Mouse (Mus musculus) lung, postnatal 0 days (tissue): ENCODE measurements at regions not wholly inside any gene's neighbourhood (a gene's known extent, or its start where the extent isn't known, plus 50 kb on each side); places are given as distances from the start of the nearest gene placed in this dataset.

Experiments
- ATAC-seq: fragments of 200-750 bp; cut with Nextera tagmentation; 2 replicates; pipeline ENCODE4 v1.8.0; 2017; ENCODE audit warnings: moderate library complexity
- DNase-seq: peaks from one replicate; pipeline ENCODE4 v3.0.0-alpha.2; 2016; ENCODE audit warnings: low spot score
- H3K27ac ChIP-seq: fragments of 300-500 bp; sonication (generic); 2 replicates; pipeline ENCODE4 v1.5.1; 2014; ENCODE audit warnings: antibody characterized with exemption, mild to moderate bottlenecking, low read length, mixed read lengths
- H3K27me3 ChIP-seq: fragments of 300-500 bp; sonication (generic); replicated peaks from 2 replicates; pipeline ENCODE4 v1.6.1; 2014; ENCODE audit warnings: low read length, mixed read lengths; ENCODE audit not compliant: insufficient read depth
- H3K36me3 ChIP-seq: fragments of 300-500 bp; sonication (generic); 2 replicates; pipeline ENCODE4 v1.6.1; 2014; ENCODE audit warnings: low read length, mixed read lengths; ENCODE audit not compliant: insufficient read depth
- H3K4me1 ChIP-seq: fragments of 300-500 bp; sonication (generic); 2 replicates; pipeline ENCODE4 v1.6.1; 2014; ENCODE audit warnings: antibody characterized with exemption, low read depth, low read length, mixed read lengths; ENCODE audit not compliant: insufficient read depth
- H3K4me2 ChIP-seq: fragments of 300-500 bp; sonication (generic); replicated peaks from 2 replicates; pipeline ENCODE4 v1.6.1; 2014; ENCODE audit warnings: low read depth, mild to moderate bottlenecking, low read length, moderate library complexity, mixed read lengths
- H3K4me3 ChIP-seq: fragments of 300-500 bp; sonication (generic); 2 replicates; pipeline ENCODE4 v1.5.1; 2014; ENCODE audit warnings: low read depth, low read length
- H3K9ac ChIP-seq: fragments of 300-500 bp; sonication (generic); replicated peaks from 2 replicates; pipeline ENCODE4 v1.6.1; 2014; ENCODE audit warnings: low read depth, mild to moderate bottlenecking
- H3K9me3 ChIP-seq: fragments of 300-500 bp; sonication (generic); 2 replicates; pipeline ENCODE4 v1.6.1; 2016; ENCODE audit warnings: low read length, mixed read lengths
- CTCF ChIP-seq: IDR thresholded peaks from 2 replicates; pipeline ENCODE4 v1.5.1; 2016; ENCODE audit warnings: antibody characterized with exemption, mild to moderate bottlenecking
- EP300 ChIP-seq: IDR thresholded peaks from 2 replicates; pipeline ENCODE4 v1.6.1; 2016; ENCODE audit warnings: antibody characterized with exemption, mild to moderate bottlenecking, control low read depth
- WGBS: fragments of 180-500 bp; shearing (Covaris S2); extraction: QIAGEN DNeasy Blood & Tissue Kit; methylation state at CpG from one replicate; pipeline ENCODE4 v1.1.7; 2014; 5-methylcytosine and 5-hydroxymethylcytosine counted together

DNA sequence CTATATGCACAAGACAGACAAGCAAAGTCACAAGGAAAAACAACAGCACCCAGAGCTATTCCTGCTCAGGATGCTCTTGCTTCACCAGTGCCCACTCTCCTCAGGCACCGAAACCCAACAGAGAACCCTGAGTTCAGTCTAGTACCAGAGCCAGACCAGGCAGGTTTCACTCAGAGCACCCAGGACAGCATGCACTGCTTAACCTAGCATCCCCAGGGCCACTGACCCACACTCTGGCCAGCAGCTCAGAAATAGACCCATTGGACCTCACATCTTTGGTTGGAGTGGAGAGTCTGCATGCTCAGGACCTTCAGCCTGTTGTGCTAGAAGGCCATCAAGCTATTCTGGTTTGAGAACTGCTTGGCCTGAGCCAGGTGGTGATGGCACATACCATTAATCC lies 157.0 kb downstream of the Chst1 start:
- no peaks in the 10 kb centered on the region for H3K9me3 ChIP-seq
- H3K27me3 ChIP-seq = no peaks in the 10 kb centered on the region
- 94% methylated on average over 1 of the region's 1 CpGs for WGBS
- DNase-seq (no peak), ATAC-seq (no peak)
- TF ChIP-seq CTCF (no peak), EP300 (no peak)
- no peaks in the 10 kb centered on the region for H3K36me3 ChIP-seq
- no peak overlapping the region for H3K4me2 ChIP-seq
- H3K9ac ChIP-seq = no peak overlapping the region
- H3K4me3 ChIP-seq = no peak overlapping the region
- H3K4me1 ChIP-seq = 0 out of 2 replicates have a peak, but pooled peaks cover 3% of the 10 kb centered on the region
- H3K27ac ChIP-seq = no peak overlapping the region

- WGBS = 51% methylated on average over 3 of the region's 3 CpGs
- DNase-seq (no peak), ATAC-seq (no peak)
- no peak for TF ChIP-seq CTCF
- TF ChIP-seq EP300 = no peak
- H3K27me3 ChIP-seq = no peaks in the 10 kb centered on the region
- H3K4me3 ChIP-seq = no peak overlapping the region
- H3K27ac ChIP-seq = no peak overlapping the region
- no peaks in the 10 kb centered on the region for H3K36me3 ChIP-seq
- H3K4me1 ChIP-seq = no peaks in the 10 kb centered on the region
- no peaks in the 10 kb centered on the region for H3K9me3 ChIP-seq
- no peak overlapping the region for H3K9ac ChIP-seq
- no peak overlapping the region for H3K4me2 ChIP-seq
These were observed 156.1 kb upstream of the Syt13 start for GRCm38 (mm10) chr2:92758775-92759174.

GRCm38 (mm10) chr2:92763881-92764635 lies 150.8 kb upstream of the Syt13 start:
- H3K27ac ChIP-seq = no peak overlapping the region
- no peak for DNase-seq
- no peak for ATAC-seq
- 93% methylated on average over 1 of the region's 1 CpGs for WGBS
- no peak overlapping the region for H3K9ac ChIP-seq
- TF ChIP-seq EP300 = no peak
- no peak for TF ChIP-seq CTCF
- H3K9me3 ChIP-seq = no peaks in the 10 kb centered on the region
- no peaks in the 10 kb centered on the region for H3K36me3 ChIP-seq
- H3K4me3 ChIP-seq = no peak overlapping the region
- no peaks in the 10 kb centered on the region for H3K27me3 ChIP-seq
- H3K4me1 ChIP-seq = no peaks in the 10 kb centered on the region
- no peak overlapping the region for H3K4me2 ChIP-seq

- H3K27ac ChIP-seq = no peak overlapping the region
- H3K4me2 ChIP-seq = no peak overlapping the region
- no peaks in the 10 kb centered on the region for H3K36me3 ChIP-seq
- no peaks in the 10 kb centered on the region for H3K9me3 ChIP-seq
- no peak for TF ChIP-seq CTCF
- no peak for TF ChIP-seq EP300
- 80% methylated on average over 5 of the region's 5 CpGs for WGBS
- ATAC-seq (no peak), DNase-seq (no peak)
- no peaks in the 10 kb centered on the region for H3K4me1 ChIP-seq
- no peaks in the 10 kb centered on the region for H3K27me3 ChIP-seq
- H3K9ac ChIP-seq = no peak overlapping the region
- H3K4me3 ChIP-seq = no peak overlapping the region
These were observed 147.4 kb upstream of the Syt13 start for GRCm38 (mm10) chr2:92767476-92768005.

DNA sequence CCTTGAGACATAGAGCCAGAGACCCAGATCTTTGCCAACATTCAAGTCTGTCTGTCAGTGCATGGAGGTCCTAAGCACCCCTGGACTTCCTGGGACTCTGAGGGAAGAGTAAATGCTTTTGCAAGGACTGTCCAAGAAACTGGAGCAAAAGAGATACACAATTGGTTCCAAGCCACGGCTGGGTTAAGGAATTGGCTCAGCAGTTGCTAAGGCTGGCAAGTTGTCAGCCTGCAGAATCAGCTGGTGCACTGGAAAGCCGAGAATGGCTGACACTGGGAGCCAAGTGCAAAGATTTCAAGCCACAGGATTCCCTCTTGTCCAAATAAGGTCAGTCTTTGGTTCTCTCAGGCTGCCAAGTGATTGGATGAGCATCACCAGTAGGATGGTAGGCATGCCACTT lies 146.8 kb upstream of the Syt13 start:
- WGBS = 25% methylated on average over 2 of the region's 2 CpGs

GRCm38 (mm10) chr2:92769061-92769460 lies 145.8 kb upstream of the Syt13 start:
- 41% methylated on average over 3 of the region's 3 CpGs for WGBS
- TF ChIP-seq EP300 (no peak), CTCF (no peak)

More for the DNA sequence above, 146.8 kb upstream of the Syt13 start:
- Histone ChIP-seq H3K4me2 (no peak overlapping the region), H3K27ac (no peak overlapping the region), H3K36me3 (no peaks in the 10 kb centered on the region), H3K4me3 (no peak overlapping the region), H3K4me1 (no peaks in the 10 kb centered on the region), H3K9ac (no peak overlapping the region), H3K27me3 (no peaks in the 10 kb centered on the region), H3K9me3 (no peaks in the 10 kb centered on the region)
- DNase-seq (no peak), ATAC-seq (no peak)
- TF ChIP-seq EP300 = no peak
- TF ChIP-seq CTCF = no peak

More at GRCm38 (mm10) chr2:92769061-92769460, 145.8 kb upstream of the Syt13 start:
- Histone ChIP-seq H3K27ac (no peak overlapping the region), H3K9me3 (no peaks in the 10 kb centered on the region), H3K4me2 (no peak overlapping the region), H3K4me1 (no peaks in the 10 kb centered on the region), H3K36me3 (no peaks in the 10 kb centered on the region), H3K9ac (no peak overlapping the region), H3K4me3 (no peak overlapping the region), H3K27me3 (no peaks in the 10 kb centered on the region)
- ATAC-seq (no peak), DNase-seq (no peak)
